Mouse (Mus musculus): Measurements from ENCODE around the gene Ttll9.

DNA sequence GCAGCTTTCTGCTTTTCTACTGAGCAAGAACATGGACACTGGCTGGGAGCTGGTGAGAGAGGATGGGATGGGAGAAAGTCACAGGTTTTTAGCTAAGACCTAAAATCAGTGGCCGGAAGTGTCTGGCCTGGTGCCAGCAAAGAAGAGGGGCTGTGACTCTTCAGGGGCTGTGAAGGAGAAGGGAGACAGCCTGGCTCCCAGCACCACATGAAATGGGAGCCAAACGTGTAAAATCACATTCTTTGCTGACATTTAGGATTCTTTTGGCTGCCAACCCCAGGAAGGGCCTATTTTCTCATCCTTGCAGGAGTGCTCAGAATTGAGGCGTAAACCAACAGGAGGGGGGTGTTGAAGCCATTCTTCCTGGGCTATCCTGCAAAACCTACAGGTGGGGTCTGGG lies 81.6 kb downstream of the Ttll9 start:
- TF ChIP-seq CHD2 (IDR thresholded peaks at IDR 0.05; ENCODE audit: low read length): no peak
- TF ChIP-seq NRF1 (IDR thresholded peaks at IDR 0.05; ENCODE audit: insufficient read depth, low read depth, low read length, poor library complexity, severe bottlenecking): no peak
- TF ChIP-seq NELFE (IDR thresholded peaks at IDR 0.05; ENCODE audit: low read depth, low read length): no peak
- no peak for TF ChIP-seq CTCF (IDR thresholded peaks at IDR 0.05 in 2 of 3, conservative IDR thresholded peaks at IDR 0.05 in 1 of 3; ENCODE audit: control insufficient read depth in 1 of 3, insufficient read depth in 1 of 3, low read depth in 2 of 3, low read length in 3 of 3, poor library complexity in 1 of 3, severe bottlenecking in 1 of 3)
- TF ChIP-seq GABPA (IDR thresholded peaks at IDR 0.05; ENCODE audit: low read depth, low read length): no peak
- TF ChIP-seq ZC3H11A (IDR thresholded peaks at IDR 0.05; ENCODE audit: low read depth, low read length): no peak
- TF ChIP-seq EP300 (IDR thresholded peaks at IDR 0.05; ENCODE audit: low read depth in 1 of 2, low read length in 2 of 2): no peak
- no peak for TF ChIP-seq GATA1 (IDR thresholded peaks at IDR 0.05; ENCODE audit: low read depth, low read length)
- TF ChIP-seq POLR2A (IDR thresholded peaks at IDR 0.05; ENCODE audit: control insufficient read depth in 1 of 2, insufficient read depth in 1 of 2, low read depth in 1 of 2, low read length in 2 of 2, poor library complexity in 1 of 2): no peak
- no peak for TF ChIP-seq MAX (IDR thresholded peaks at IDR 0.05; ENCODE audit: low read length)
- TF ChIP-seq USF2 (IDR thresholded peaks at IDR 0.05; ENCODE audit: borderline replicate concordance in 1 of 2, insufficient read depth in 1 of 2, low read depth in 1 of 2, low read length in 2 of 2): no peak
